Mouse (Mus musculus): ENCODE measurements around the gene Mdh2.

Mdh2 gene

DNA sequence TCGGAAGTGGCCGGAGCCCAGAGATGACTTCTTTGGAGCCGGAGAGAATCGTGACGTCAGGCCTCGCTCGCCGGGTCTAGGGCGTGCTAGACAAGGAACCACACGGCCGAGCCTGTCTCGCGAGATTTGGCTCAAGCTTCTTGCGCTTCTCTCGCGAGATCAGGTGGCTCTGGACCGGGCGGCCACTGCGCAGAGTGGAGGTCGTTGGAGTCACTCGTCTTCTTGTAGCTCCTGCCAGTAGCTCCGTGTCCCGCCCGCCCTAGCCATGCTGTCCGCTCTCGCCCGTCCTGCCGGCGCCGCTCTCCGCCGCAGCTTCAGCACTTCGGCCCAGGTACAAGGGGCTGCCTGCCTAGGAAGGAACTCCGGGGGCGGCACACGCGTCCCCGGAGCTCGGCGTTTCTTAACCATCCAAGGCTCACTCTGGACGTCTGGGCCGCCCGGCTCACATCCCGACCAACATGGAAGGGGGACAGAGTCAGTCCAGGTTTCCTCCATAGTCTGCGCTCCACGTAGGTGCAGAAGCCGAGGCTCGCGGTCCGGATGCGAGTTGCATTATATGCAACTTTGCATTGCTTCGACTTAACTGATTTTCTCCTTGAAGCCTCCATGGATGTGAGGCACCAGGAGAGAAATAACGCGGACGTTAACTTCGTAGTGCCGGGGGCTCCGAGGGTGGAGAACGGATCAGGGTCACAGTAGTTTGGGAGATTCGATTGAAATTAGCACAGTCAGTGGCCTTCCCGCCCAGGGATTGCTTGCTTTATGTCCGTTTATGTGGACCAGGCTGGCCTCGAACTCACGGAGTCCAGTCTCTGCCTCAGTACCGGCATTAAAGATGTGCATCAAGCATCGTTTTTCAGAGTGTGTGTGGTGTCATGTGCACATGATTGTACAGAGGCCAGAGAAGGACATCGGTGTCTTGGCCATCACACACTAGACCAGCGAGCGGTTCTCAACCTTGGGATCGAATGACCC is at the start of gene Mdh2:
Mdh2 (plus strand) TSS at position 10 of the 975 bp plus-strand sequence.
- peak; percentile 100 for DNase-seq (ENCODE audit: low spot score)

- no peak for DNase-seq (ENCODE audit: low spot score)
Observed at GRCm38 (mm10) chr5:135729351-135729750, 48.9 kb upstream of the Mdh2 start.

- DNase-seq (ENCODE audit: low spot score) = no peak
Observed at GRCm38 (mm10) chr5:135730278-135730677, 48.0 kb upstream of the Mdh2 start.

DNA sequence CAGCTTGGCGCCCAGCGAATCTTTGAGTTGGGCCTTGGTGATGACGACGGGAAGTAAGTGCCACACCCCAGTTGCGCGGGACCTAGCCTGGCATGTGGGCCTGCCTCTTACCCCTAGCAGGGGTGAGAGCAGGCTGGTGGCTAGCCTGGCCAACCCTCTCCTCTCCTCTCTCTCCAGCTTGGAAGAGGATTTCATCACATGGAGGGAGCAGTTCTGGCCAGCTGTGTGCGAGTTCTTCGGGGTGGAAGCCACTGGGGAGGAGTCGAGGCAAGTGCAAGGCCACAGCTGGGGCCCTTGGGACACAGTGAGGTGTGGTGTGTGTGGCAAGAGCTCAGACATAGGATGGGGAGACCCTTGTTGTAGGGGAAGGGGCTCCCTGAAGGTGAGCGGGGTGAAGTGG is 47.4 kb upstream of the Mdh2 start:
- DNase-seq (ENCODE audit: low spot score) = no peak

- no peak for DNase-seq (ENCODE audit: low spot score)
Observed at GRCm38 (mm10) chr5:135731322-135731721, 47.0 kb upstream of the Mdh2 start.

- no peak for DNase-seq (ENCODE audit: low spot score)
Observed at GRCm38 (mm10) chr5:135733071-135733470, 45.2 kb upstream of the Mdh2 start.

DNA sequence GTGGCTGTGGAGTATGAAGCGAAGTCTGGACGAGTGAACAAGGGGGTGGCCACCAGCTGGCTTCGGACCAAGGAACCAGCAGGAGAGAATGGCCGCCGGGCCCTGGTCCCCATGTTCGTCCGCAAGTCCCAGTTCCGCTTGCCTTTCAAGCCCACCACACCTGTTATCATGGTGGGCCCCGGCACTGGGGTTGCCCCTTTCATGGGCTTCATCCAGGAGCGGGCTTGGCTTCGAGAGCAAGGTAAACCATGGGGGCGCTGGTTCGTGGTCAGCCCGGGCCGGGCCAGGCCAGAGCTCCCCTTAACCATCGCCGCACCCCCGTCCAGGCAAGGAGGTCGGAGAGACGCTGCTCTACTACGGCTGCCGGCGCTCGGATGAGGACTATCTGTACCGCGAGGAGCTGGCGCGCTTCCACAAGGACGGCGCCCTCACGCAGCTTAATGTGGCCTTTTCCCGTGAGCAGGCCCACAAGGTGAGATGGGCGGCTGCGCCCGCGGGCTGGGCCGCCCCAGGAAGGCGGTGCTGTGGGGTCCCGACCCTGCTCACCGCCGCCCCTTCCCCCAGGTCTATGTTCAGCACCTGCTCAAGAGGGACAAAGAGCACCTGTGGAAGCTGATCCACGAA is 44.1 kb upstream of the Mdh2 start:
- no peak for DNase-seq (ENCODE audit: low spot score)

DNA sequence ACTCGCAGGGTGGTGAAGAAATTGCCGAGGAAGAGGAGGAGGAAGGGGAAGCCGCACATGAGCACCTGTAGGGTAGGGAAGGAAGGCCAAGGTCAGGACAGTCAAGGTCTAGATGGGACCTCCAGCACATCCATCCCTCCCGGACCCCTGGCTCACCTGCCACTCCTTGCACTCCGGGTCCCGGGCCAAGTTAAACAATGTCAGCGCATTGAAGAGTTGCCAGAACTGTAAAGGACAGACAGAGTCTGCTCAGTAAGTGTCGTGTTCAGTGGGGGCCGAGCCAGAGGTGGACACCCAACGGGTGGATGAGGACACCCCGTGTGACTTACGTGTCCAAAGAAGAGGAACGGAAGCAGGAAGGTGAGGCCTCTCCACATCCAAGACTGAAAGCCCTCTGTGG is 42.5 kb upstream of the Mdh2 start:
- DNase-seq (ENCODE audit: low spot score) = no peak

GRCm38 (mm10) chr5:135736544-135736943 is 41.7 kb upstream of the Mdh2 start:
- DNase-seq (ENCODE audit: low spot score) = no peak

DNA sequence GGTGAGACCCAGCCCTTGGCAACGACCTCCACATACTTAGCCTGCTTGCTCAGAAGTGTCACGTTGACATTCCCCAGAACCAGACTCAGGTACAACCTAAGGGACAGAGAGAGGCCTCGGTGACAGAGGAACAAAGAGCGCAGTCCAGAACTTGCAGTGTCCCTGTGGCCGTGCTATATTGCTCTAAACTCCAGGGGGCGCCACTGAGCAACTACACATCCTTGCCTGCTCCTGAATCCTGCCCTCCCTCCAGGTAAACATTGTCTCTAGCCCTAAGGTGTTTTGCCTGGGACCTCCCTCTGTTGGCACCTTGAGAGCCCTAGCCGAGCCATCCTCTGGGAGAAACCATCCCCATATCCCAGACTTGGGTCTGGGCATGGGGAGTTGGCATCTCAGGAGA is 41.1 kb upstream of the Mdh2 start:
- DNase-seq (ENCODE audit: low spot score) = peak; percentile 18

GRCm38 (mm10) chr5:135738266-135738665 is 40.0 kb upstream of the Mdh2 start:
- peak; percentile 20 for DNase-seq (ENCODE audit: low spot score)

GRCm38 (mm10) chr5:135742156-135742555 is 36.1 kb upstream of the Mdh2 start:
- DNase-seq (ENCODE audit: low spot score) = peak; percentile 26

DNA sequence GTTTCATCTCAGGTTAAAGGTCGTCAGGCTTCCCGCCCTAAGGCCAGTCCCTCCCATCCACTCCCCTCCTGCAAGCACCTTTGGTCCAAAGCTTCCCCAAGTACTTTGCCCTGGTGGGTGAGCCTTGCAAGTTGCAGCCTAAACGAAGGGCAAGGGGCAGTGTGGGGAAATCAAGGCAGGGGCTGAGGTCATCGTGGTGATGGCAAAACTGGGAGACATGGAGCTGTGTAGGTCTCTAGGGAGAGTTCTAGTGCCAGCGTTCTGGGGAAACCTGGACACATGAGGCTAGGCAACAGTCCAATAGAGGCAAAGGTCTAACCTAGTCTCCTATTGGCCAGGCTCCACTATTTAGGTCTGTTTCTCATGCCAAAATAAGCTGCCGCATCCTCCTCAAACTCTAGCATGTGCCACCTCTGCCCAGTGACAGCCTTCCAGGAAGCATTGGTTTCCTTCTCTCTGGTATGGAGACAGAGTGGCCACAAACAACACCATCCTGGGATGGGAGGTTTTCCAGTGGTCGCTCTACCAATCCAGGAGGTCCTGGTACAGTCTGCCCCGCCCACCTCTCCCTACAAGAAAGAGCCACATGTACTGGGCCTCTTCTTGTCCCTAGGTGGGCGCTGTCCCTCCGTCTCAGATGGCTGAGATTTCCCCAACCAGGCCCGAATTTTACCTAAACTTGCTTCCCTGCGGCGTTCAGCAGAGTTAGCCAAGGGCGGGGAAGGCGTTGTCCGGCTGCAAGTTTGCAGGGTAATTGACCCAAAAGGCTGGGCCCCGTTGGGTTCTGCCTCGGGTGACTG is 35.1 kb upstream of the Mdh2 start:
- peak; percentile 73 for DNase-seq (ENCODE audit: low spot score)

- peak; percentile 97 for DNase-seq (ENCODE audit: low spot score)
Observed at GRCm38 (mm10) chr5:135743741-135744609, 34.3 kb upstream of the Mdh2 start, which contains the start of gene Tmem120a. TSS of gene Tmem120a (minus strand) at chr5:135744448.

- DNase-seq (ENCODE audit: low spot score) = no peak
Observed at GRCm38 (mm10) chr5:135744742-135745141, 33.5 kb upstream of the Mdh2 start.

- no peak for DNase-seq (ENCODE audit: low spot score)
Observed at GRCm38 (mm10) chr5:135751041-135751440, 27.2 kb upstream of the Mdh2 start.

- DNase-seq (ENCODE audit: low spot score) = no peak
Observed at GRCm38 (mm10) chr5:135751595-135751994, 26.7 kb upstream of the Mdh2 start.

GRCm38 (mm10) chr5:135761881-135762280 is 16.4 kb upstream of the Mdh2 start:
- DNase-seq (ENCODE audit: low spot score) = no peak

GRCm38 (mm10) chr5:135763526-135763925 is 14.8 kb upstream of the Mdh2 start:
- peak; percentile 89 for DNase-seq (ENCODE audit: low spot score)

- no peak for DNase-seq (ENCODE audit: low spot score)
Observed at GRCm38 (mm10) chr5:135764971-135765370, 13.3 kb upstream of the Mdh2 start.

GRCm38 (mm10) chr5:135772519-135772918 is 5.8 kb upstream of the Mdh2 start:
- DNase-seq (ENCODE audit: low spot score) = no peak
